In genomic region chr14:24081911-24082558, GRCm38 (mm10) we compare ENCODE assay signal across 7 mouse cellular contexts.
DNase-seq lines count a peak whose midpoint lies in the region; ATAC-seq and TF ChIP-seq lines count a peak whose summit lies in the region.

No protein-coding gene starts in this region.

- ATAC-seq in kidney, embryonic 14.5 days (ENCODE audit: low FRiP score, low TSS enrichment), result peak; percentile 62; the same call in 1 of the 2 replicates
- no peak for ATAC-seq in limb, embryonic 15.5 days (ENCODE audit: insufficient number of reproducible peaks, low FRiP score, low TSS enrichment, low read depth)

- no peak for TF ChIP-seq CTCF in brain, embryonic 14.5 days (IDR thresholded peaks at IDR 0.05; ENCODE audit: borderline replicate concordance, extremely low read depth, insufficient read depth, insufficient read length)

- peak overlapping the region; percentile 17 for H3K4me3 ChIP-seq in kidney, embryonic 14.5 days (ENCODE audit: low read length)
- H3K4me3 ChIP-seq in limb, embryonic 15.5 days, result peak overlapping the region; percentile 4; the same call in 1 of the 2 replicates

- H3K4me1 ChIP-seq in kidney, embryonic 14.5 days (ENCODE audit: control insufficient read depth, insufficient read depth, low read length), result no peaks in the 10 kb centered on the region
- H3K4me1 ChIP-seq in limb, embryonic 15.5 days, result peaks cover 9% of the 10 kb centered on the region; the same call in 1 of the 2 replicates

- no peak overlapping the region for H3K9ac ChIP-seq in kidney, embryonic 14.5 days (ENCODE audit: low read depth, low read length)
- no peak overlapping the region for H3K9ac ChIP-seq in limb, embryonic 15.5 days

- DNase-seq in NIH3T3 (ENCODE audit: low read depth), result peak; percentile 20
- DNase-seq in brain, embryonic 14.5 days (ENCODE audit: low read depth), result peak; percentile 82
- DNase-seq in gastrocnemius, adult 8-10 months (ENCODE audit: low spot score in 2 of 2), result peak; percentile 30 to 69
- peak; percentile 52 for DNase-seq in ovary, postnatal 36 days (ENCODE audit: low spot score)
- DNase-seq in MN1 (ENCODE audit: low spot score), result no peak

- H3K4me2 ChIP-seq in kidney, embryonic 14.5 days (replicated peaks; ENCODE audit: low read depth, low read length), result peak overlapping the region; percentile 39
- H3K4me2 ChIP-seq in limb, embryonic 15.5 days, result peak overlapping the region; percentile 31

- H3K27me3 ChIP-seq in kidney, embryonic 14.5 days (ENCODE audit: control insufficient read depth, insufficient read depth, low read length), result no peaks in the 10 kb centered on the region
- no peaks in the 10 kb centered on the region for H3K27me3 ChIP-seq in limb, embryonic 15.5 days

- H3K9me3 ChIP-seq in kidney, embryonic 14.5 days (ENCODE audit: control insufficient read depth, low read length), result no peaks in the 10 kb centered on the region
- no peaks in the 10 kb centered on the region for H3K9me3 ChIP-seq in limb, embryonic 15.5 days

- H3K36me3 ChIP-seq in kidney, embryonic 14.5 days (ENCODE audit: control insufficient read depth, insufficient read depth, low read length), result no peaks in the 10 kb centered on the region
- no peaks in the 10 kb centered on the region for H3K36me3 ChIP-seq in limb, embryonic 15.5 days

- TF ChIP-seq POLR2A in brain, embryonic 14.5 days (IDR thresholded peaks at IDR 0.05; ENCODE audit: borderline replicate concordance, extremely low read depth, insufficient read depth, insufficient read length, poor library complexity, severe bottlenecking), result no peak

- 22% methylated on average over 11 of the region's 11 CpGs for WGBS in kidney, embryonic 14.5 days
- 25% methylated on average over 11 of the region's 11 CpGs for WGBS in limb, embryonic 15.5 days

- H3K27ac ChIP-seq in kidney, embryonic 14.5 days (ENCODE audit: low read depth, low read length), result no peak overlapping the region
- H3K27ac ChIP-seq in limb, embryonic 15.5 days, result no peak overlapping the region
